7 mouse cellular contexts compared by ENCODE assay signal in genomic region chr1:186703256-186703979, GRCm38 (mm10). TPM values are rescaled to one million over a fixed set of nuclear protein-coding genes. Genes with fewer than 3 reads are reported as not detected.
DNase-seq lines count a peak whose midpoint lies in the region; ATAC-seq and TF ChIP-seq lines count a peak whose summit lies in the region.

No protein-coding gene starts in this region.

- ATAC-seq in hematopoietic stem cell, adult 5-6 weeks (replicated peaks in 1 of 2; ENCODE audit: insufficient read depth in 1 of 2, low FRiP score in 2 of 2, low TSS enrichment in 1 of 2, low read depth in 1 of 2, poor library complexity in 2 of 2, severe bottlenecking in 2 of 2) = peak; percentile 48 to 57; a peak in 2 of 4 replicates
- ATAC-seq in lung, postnatal 0 days = no peak
- no peak for ATAC-seq in stomach, postnatal 0 days (ENCODE audit: low FRiP score, low TSS enrichment)

- H3K4me3 ChIP-seq in CH12.LX (replicated peaks in 1 of 3; ENCODE audit: low read depth in 2 of 3, low read length in 2 of 3, poor library complexity in 1 of 3) = no peak overlapping the region
- H3K4me3 ChIP-seq in cortical plate, adult 2 months (ENCODE audit: insufficient read depth, low read length) = peak overlapping the region; percentile 60
- H3K4me3 ChIP-seq in lung, postnatal 0 days (ENCODE audit: low read depth, low read length) = peak overlapping the region; percentile 67
- peak overlapping the region; percentile 63 for H3K4me3 ChIP-seq in stomach, postnatal 0 days (ENCODE audit: low read depth, low read length)

- peaks cover 0 to 15% of the 10 kb centered on the region in 2 experiments; a peak in 2 of 4 replicates for H3K4me1 ChIP-seq in CH12.LX (ENCODE audit: control insufficient read depth in 1 of 2, insufficient read depth in 2 of 2)
- no peaks in the 10 kb centered on the region for H3K4me1 ChIP-seq in cortical plate, adult 2 months (ENCODE audit: control insufficient read depth, insufficient read depth, low read length)
- peaks cover 10% of the 10 kb centered on the region; the same call in 1 of the 2 replicates for H3K4me1 ChIP-seq in lung, postnatal 0 days (ENCODE audit: insufficient read depth, low read depth, low read length)
- no peaks in the 10 kb centered on the region for H3K4me1 ChIP-seq in stomach, postnatal 0 days (replicated peaks; ENCODE audit: control insufficient read depth, insufficient read depth)

- WGBS in lung, postnatal 0 days = 1% methylated on average over 15 of the region's 15 CpGs
- WGBS in stomach, postnatal 0 days = under 1% methylated on average over 15 of the region's 15 CpGs

- peak overlapping the region; percentile 86 for H3K4me2 ChIP-seq in CH12.LX (ENCODE audit: insufficient read depth, low read depth, poor library complexity, severe bottlenecking)
- peak overlapping the region; percentile 87 for H3K4me2 ChIP-seq in lung, postnatal 0 days (replicated peaks; ENCODE audit: low read depth, low read length)
- H3K4me2 ChIP-seq in stomach, postnatal 0 days (replicated peaks; ENCODE audit: low read depth) = peak overlapping the region; percentile 92

- no peak for TF ChIP-seq RAD21 in CH12.LX (IDR thresholded peaks at IDR 0.05; ENCODE audit: low read depth, low read length)

- TF ChIP-seq POLR2A in CH12.LX (IDR thresholded peaks at IDR 0.05; ENCODE audit: low read depth, low read length) = no peak
- no peak for TF ChIP-seq POLR2A in cortical plate, adult 2 months (IDR thresholded peaks at IDR 0.05; ENCODE audit: extremely low read depth, insufficient read depth, low read length)

- H3K36me3 ChIP-seq in CH12.LX (replicated peaks in 1 of 2; ENCODE audit: control insufficient read depth in 1 of 2, insufficient read depth in 1 of 2, low read length in 1 of 2) = peaks cover 0 to 6% of the 10 kb centered on the region in 2 experiments
- no peaks in the 10 kb centered on the region for H3K36me3 ChIP-seq in lung, postnatal 0 days (ENCODE audit: insufficient read depth, low read length)
- no peaks in the 10 kb centered on the region for H3K36me3 ChIP-seq in stomach, postnatal 0 days (ENCODE audit: control insufficient read depth, insufficient read depth, low read length)

- no peak overlapping the region for H3K27ac ChIP-seq in CH12.LX (ENCODE audit: insufficient read depth, low read depth)
- peak overlapping the region; percentile 65; the same call in 1 of the 2 replicates for H3K27ac ChIP-seq in cortical plate, adult 2 months (ENCODE audit: insufficient read depth, low read length)
- H3K27ac ChIP-seq in lung, postnatal 0 days (ENCODE audit: low read length) = peak overlapping the region; percentile 77
- H3K27ac ChIP-seq in stomach, postnatal 0 days (replicated peaks) = peak overlapping the region; percentile 71

- peak; percentile 75 for TF ChIP-seq EP300 in CH12.LX (IDR thresholded peaks at IDR 0.05; ENCODE audit: low read length)
- TF ChIP-seq EP300 in lung, postnatal 0 days (IDR thresholded peaks at IDR 0.05) = no peak
- no peak for TF ChIP-seq EP300 in stomach, postnatal 0 days (optimal IDR thresholded peaks at IDR 0.05)

- dilution Hi-C loops in CH12.LX (cut with MboI; ENCODE audit: extremely low pct_ligation_motif_present, extremely low pct_unique_long_range_greater_than_20kb, low sequenced_read_pairs) = no loop called here

- H3K9me3 ChIP-seq in CH12.LX (replicated peaks; ENCODE audit: low read length) = peaks cover 7% of the 10 kb centered on the region
- no peaks in the 10 kb centered on the region for H3K9me3 ChIP-seq in lung, postnatal 0 days (ENCODE audit: low read length)
- no peaks in the 10 kb centered on the region for H3K9me3 ChIP-seq in stomach, postnatal 0 days (ENCODE audit: control insufficient read depth, low read length)

- no peaks in the 10 kb centered on the region for H3K79me2 ChIP-seq in CH12.LX (replicated peaks; ENCODE audit: control insufficient read depth, extremely low read depth, insufficient read depth, poor library complexity, severe bottlenecking)

- no peaks in the 10 kb centered on the region for H3K27me3 ChIP-seq in CH12.LX (replicated peaks)
- H3K27me3 ChIP-seq in lung, postnatal 0 days (replicated peaks; ENCODE audit: insufficient read depth, low read length) = no peaks in the 10 kb centered on the region
- no peaks in the 10 kb centered on the region for H3K27me3 ChIP-seq in stomach, postnatal 0 days (ENCODE audit: control insufficient read depth, insufficient read depth, low read length)

- in situ Hi-C loops in CH12.LX (cut with MboI; ENCODE audit: low pct_ligation_motif_present, low pct_unique_long_range_greater_than_20kb, low sequenced_read_pairs) = loop anchor here (25.0 kb wide), 1 partner anchor 1016 kb away; no protein-coding TSS in a partner anchor

- peak; percentile 67 for DNase-seq in CH12.LX (ENCODE audit: extremely low read depth)
- DNase-seq in lung, postnatal 0 days (ENCODE audit: low spot score) = peak; percentile 61
- DNase-seq in stomach, postnatal 0 days (ENCODE audit: low spot score) = peak; percentile 19
- no peak for DNase-seq in cerebellum, adult 9-10 months
- no peak for DNase-seq in layer of hippocampus, postnatal 36 days

- no peak for TF ChIP-seq CTCF in CH12.LX (conservative IDR thresholded peaks at IDR 0.05 in 1 of 2, IDR thresholded peaks at IDR 0.05 in 1 of 2; ENCODE audit: low read depth in 2 of 2, low read length in 2 of 2)
- TF ChIP-seq CTCF in cortical plate, adult 2 months (IDR thresholded peaks at IDR 0.05; ENCODE audit: extremely low read depth, insufficient read depth, low read length) = no peak
- TF ChIP-seq CTCF in lung, postnatal 0 days (IDR thresholded peaks at IDR 0.05) = no peak
- no peak for TF ChIP-seq CTCF in stomach, postnatal 0 days (IDR thresholded peaks at IDR 0.05; ENCODE audit: low read depth)

- no peak overlapping the region for H3K9ac ChIP-seq in CH12.LX (ENCODE audit: insufficient read depth, low read depth)
- peak overlapping the region; percentile 62 for H3K9ac ChIP-seq in lung, postnatal 0 days (replicated peaks; ENCODE audit: low read depth)
- H3K9ac ChIP-seq in stomach, postnatal 0 days (ENCODE audit: low read length) = peak overlapping the region; percentile 65

TF ChIP-seq in CH12.LX, 34 proteins besides CTCF, POLR2A, EP300 and RAD21 (continues in another document):
- no peak for TF ChIP-seq ELF1 (IDR thresholded peaks at IDR 0.05; ENCODE audit: low read depth, low read length)
- no peak for TF ChIP-seq MAZ (IDR thresholded peaks at IDR 0.05; ENCODE audit: low read depth, low read length)
- no peak for TF ChIP-seq E2F4 (IDR thresholded peaks at IDR 0.05; ENCODE audit: insufficient replicate concordance, low read depth, low read length)
- no peak for TF ChIP-seq CHD2 (IDR thresholded peaks at IDR 0.05; ENCODE audit: low read length)
- TF ChIP-seq TCF12 (IDR thresholded peaks at IDR 0.05; ENCODE audit: low read depth, low read length) = no peak
- peak; percentile 53 for TF ChIP-seq MAX (IDR thresholded peaks at IDR 0.05; ENCODE audit: low read length)
- TF ChIP-seq USF1 (IDR thresholded peaks at IDR 0.05; ENCODE audit: low read depth, low read length) = peak; percentile 32
- no peak for TF ChIP-seq CHD1 (IDR thresholded peaks at IDR 0.05; ENCODE audit: low read depth, low read length)
- no peak for TF ChIP-seq MXI1 (IDR thresholded peaks at IDR 0.05; ENCODE audit: low read depth, low read length)
- no peak for TF ChIP-seq ZKSCAN1 (IDR thresholded peaks at IDR 0.05; ENCODE audit: borderline replicate concordance, low read depth, low read length)
- TF ChIP-seq ETS1 (conservative IDR thresholded peaks at IDR 0.05; ENCODE audit: low read depth, low read length) = 0 out of 2 replicates have a peak, but pooled peaks have one; percentile 24
- no peak for TF ChIP-seq ZC3H11A (IDR thresholded peaks at IDR 0.05; ENCODE audit: low read depth, low read length)
- no peak for TF ChIP-seq GABPA (IDR thresholded peaks at IDR 0.05; ENCODE audit: insufficient replicate concordance, low read depth, low read length)
- TF ChIP-seq ZMIZ1 (IDR thresholded peaks at IDR 0.05; ENCODE audit: low read depth, low read length) = no peak
- TF ChIP-seq SIN3A (IDR thresholded peaks at IDR 0.05; ENCODE audit: low read length) = no peak
- no peak for TF ChIP-seq TBP (conservative IDR thresholded peaks at IDR 0.05; ENCODE audit: low read depth, low read length)
- TF ChIP-seq UBTF (IDR thresholded peaks at IDR 0.05; ENCODE audit: low read depth, low read length) = no peak
- TF ChIP-seq PAX5 (IDR thresholded peaks at IDR 0.05; ENCODE audit: low read length) = no peak
- TF ChIP-seq MEF2A (IDR thresholded peaks at IDR 0.05; ENCODE audit: borderline replicate concordance, low read depth, low read length) = no peak
- TF ChIP-seq JUND (conservative IDR thresholded peaks at IDR 0.05; ENCODE audit: low read depth, low read length) = no peak
- peak; percentile 97 for TF ChIP-seq BHLHE40 (IDR thresholded peaks at IDR 0.05; ENCODE audit: low read depth, low read length)
- TF ChIP-seq SMC3 (IDR thresholded peaks at IDR 0.05; ENCODE audit: low read depth, low read length) = no peak
- peak; percentile 72; the same call in 1 of the 2 replicates for TF ChIP-seq MYC (IDR thresholded peaks at IDR 0.05; ENCODE audit: low read depth, low read length)
- no peak for TF ChIP-seq POLR2AphosphoS2 (IDR thresholded peaks at IDR 0.05; ENCODE audit: low read depth, low read length)
- no peak for TF ChIP-seq USF2 (conservative IDR thresholded peaks at IDR 0.05; ENCODE audit: low read depth, low read length)
- no peak for TF ChIP-seq KAT2A (IDR thresholded peaks at IDR 0.05; ENCODE audit: insufficient replicate concordance, low read length)

RNA-seq across cellular contexts. Expression of gene Tgfb2, which starts 2.4 kb away (rescaled TPM):
- total RNA-seq in CH12.LX (2012; rRNA removed) (0.04 and 0.17 TPM in 2 replicates), CH12.LX (2014; rRNA removed) (not detected in 2 replicates)
- 0.11 TPM in 1 of 2 replicates, not detected in the other for polyA plus RNA-seq in CH12.LX (2012; ENCODE audit: insufficient read length, low read depth)
- polyA plus RNA-seq in cortical plate, adult 2 months (2012; rRNA removed) = 3.8 and 4.7 TPM in 2 replicates
- total RNA-seq in hematopoietic stem cell, adult 5-6 weeks (2017) = 0.05 TPM in 1 of 2 replicates, not detected in the other
- polyA plus RNA-seq in lung, postnatal 0 days (2015; fragmentation: Nextera tagmentation; extraction: Ambion mirVana) = 49.7 and 58.2 TPM in 2 replicates
- 10.3 and 11.0 TPM in 2 replicates for polyA plus RNA-seq in stomach, postnatal 0 days (2015; fragmentation: Nextera tagmentation; extraction: Ambion mirVana)
- 10 to 100 TPM; 29.7 to 36.0 TPM for total RNA-seq in layer of hippocampus, postnatal 36 days (2021)

RNA-seq across cellular contexts. Expression of gene Rrp15, which starts 45.7 kb away (rescaled TPM):
- total RNA-seq in CH12.LX (2012; rRNA removed) (83.8 and 112 TPM in 2 replicates), CH12.LX (2014; rRNA removed) (172 and 193 TPM in 2 replicates)
- polyA plus RNA-seq in CH12.LX (2012; ENCODE audit: insufficient read length, low read depth) = 176 and 242 TPM in 2 replicates
- polyA plus RNA-seq in cortical plate, adult 2 months (2012; rRNA removed) = 10.8 and 14.5 TPM in 2 replicates
- total RNA-seq in hematopoietic stem cell, adult 5-6 weeks (2017) = 100 and 144 TPM in 2 replicates
- polyA plus RNA-seq in lung, postnatal 0 days (2015; fragmentation: Nextera tagmentation; extraction: Ambion mirVana) = 21.8 and 21.9 TPM in 2 replicates
- polyA plus RNA-seq in stomach, postnatal 0 days (2015; fragmentation: Nextera tagmentation; extraction: Ambion mirVana) = 32.3 and 33.1 TPM in 2 replicates
- total RNA-seq in layer of hippocampus, postnatal 36 days (2021) = 10 to 100 TPM; 14.7 to 14.8 TPM

Comparison
In these comparisons a context has a peak if more than half of its experiments do, and no peak if none do; other contexts are left out.
1. DNase-seq: peak in CH12.LX (single experiment), lung, postnatal 0 days (single experiment) and stomach, postnatal 0 days (single experiment); none in cerebellum, adult 9-10 months (single experiment) and layer of hippocampus, postnatal 36 days (0 of 2).
2. H3K4me3 ChIP-seq: peak in cortical plate, adult 2 months (single experiment), lung, postnatal 0 days (single experiment) and stomach, postnatal 0 days (single experiment); none in CH12.LX (0 of 3).
3. ATAC-seq: peak in hematopoietic stem cell, adult 5-6 weeks (2 of 2); none in lung, postnatal 0 days (single experiment) and stomach, postnatal 0 days (single experiment).
4. Peak in every context shown above with its lines, with median percentiles within 50 percentile points of each other: H3K4me2 ChIP-seq.